Mouse (Mus musculus) heart, embryonic 11.5 days (tissue): ENCODE measurements around the gene Ripk3. TPM values are rescaled to one million over a fixed set of nuclear protein-coding genes. Genes with fewer than 3 reads are reported as not detected.

Source experiments
- ATAC-seq: fragments of 200-750 bp; cut with Nextera tagmentation; replicated peaks from 2 replicates; pipeline ENCODE4 v1.8.0; 2017; ENCODE audit warnings: moderate library complexity; ENCODE audit not compliant: insufficient number of reproducible peaks, low FRiP score, low TSS enrichment
- H3K27ac ChIP-seq: fragments of 300-500 bp; sonication (generic); 2 replicates; pipeline ENCODE4 v1.5.1; 2014; ENCODE audit warnings: mild to moderate bottlenecking, low read depth, low read length
- H3K27me3 ChIP-seq: fragments of 300-500 bp; sonication (generic); 2 replicates; pipeline ENCODE4 v1.6.1; 2014; ENCODE audit warnings: mild to moderate bottlenecking, low read length, mixed read lengths; ENCODE audit not compliant: control insufficient read depth, insufficient read depth
- H3K36me3 ChIP-seq: fragments of 300-500 bp; sonication (generic); 2 replicates; pipeline ENCODE4 v1.6.1; 2014; ENCODE audit warnings: mild to moderate bottlenecking, low read length, moderate library complexity, mixed read lengths; ENCODE audit not compliant: control insufficient read depth, insufficient read depth
- H3K4me1 ChIP-seq: fragments of 300-500 bp; sonication (generic); 2 replicates; pipeline ENCODE4 v1.6.1; 2014; ENCODE audit warnings: low read length; ENCODE audit not compliant: control insufficient read depth, insufficient read depth
- H3K4me2 ChIP-seq: fragments of 300-500 bp; sonication (generic); 2 replicates; pipeline ENCODE4 v1.6.1; 2014; ENCODE audit warnings: mild to moderate bottlenecking, moderate library complexity
- H3K4me3 ChIP-seq: fragments of 300-500 bp; sonication (generic); 2 replicates; pipeline ENCODE4 v1.5.1; 2014; ENCODE audit warnings: low read depth, low read length
- H3K9ac ChIP-seq: fragments of 300-500 bp; sonication (generic); 2 replicates; pipeline ENCODE4 v1.6.1; 2014; ENCODE audit warnings: mild to moderate bottlenecking, low read depth, low read length, moderate library complexity
- H3K9me3 ChIP-seq: fragments of 300-500 bp; sonication (generic); replicated peaks from 2 replicates; pipeline ENCODE4 v1.6.1; 2016; ENCODE audit warnings: low read length; ENCODE audit not compliant: control insufficient read depth
- WGBS: fragments of 180-500 bp; shearing (Covaris S2); extraction: QIAGEN DNeasy Blood & Tissue Kit; methylation state at CpG from one replicate; pipeline ENCODE4 v1.1.7; 2014; ENCODE audit not compliant: insufficient replicate concordance; 5-methylcytosine and 5-hydroxymethylcytosine counted together
- polyA plus RNA-seq: library from polyadenylated mRNA; unstranded; fragments of >200 nt; fragmentation: Nextera tagmentation; extraction: Ambion mirVana; gene quantifications from 2 replicates; pipeline ENCODE4 v1.2.1, GENCODE M21; 2014

The Ripk3 gene
- polyA plus RNA-seq, 1 experiment from 2014 or later, result 19.6 TPM

DNA sequence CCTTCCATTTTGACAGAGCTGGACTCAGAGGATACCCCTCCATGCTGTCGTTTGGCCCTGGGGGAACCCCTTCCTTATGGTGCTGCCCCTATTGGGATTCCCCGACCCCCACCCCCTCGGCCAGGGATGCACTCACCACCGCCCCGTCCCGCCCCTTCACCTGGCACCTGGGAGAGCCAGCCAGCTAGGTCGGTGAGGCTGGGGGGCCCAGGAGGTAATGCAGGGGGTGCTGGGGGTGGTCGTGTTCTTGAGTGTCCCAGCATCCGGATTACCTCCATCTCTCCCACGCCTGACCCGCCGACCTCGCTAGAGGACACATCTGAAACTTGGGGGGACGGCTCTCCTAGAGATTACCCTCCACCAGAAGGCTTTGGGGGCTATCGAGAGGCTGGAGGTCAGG lies 37.5 kb upstream of the Ripk3 start:
- no peak for ATAC-seq
- WGBS, result 4% methylated on average over 15 of the region's 15 CpGs
- H3K27ac ChIP-seq, result no peak overlapping the region

DNA sequence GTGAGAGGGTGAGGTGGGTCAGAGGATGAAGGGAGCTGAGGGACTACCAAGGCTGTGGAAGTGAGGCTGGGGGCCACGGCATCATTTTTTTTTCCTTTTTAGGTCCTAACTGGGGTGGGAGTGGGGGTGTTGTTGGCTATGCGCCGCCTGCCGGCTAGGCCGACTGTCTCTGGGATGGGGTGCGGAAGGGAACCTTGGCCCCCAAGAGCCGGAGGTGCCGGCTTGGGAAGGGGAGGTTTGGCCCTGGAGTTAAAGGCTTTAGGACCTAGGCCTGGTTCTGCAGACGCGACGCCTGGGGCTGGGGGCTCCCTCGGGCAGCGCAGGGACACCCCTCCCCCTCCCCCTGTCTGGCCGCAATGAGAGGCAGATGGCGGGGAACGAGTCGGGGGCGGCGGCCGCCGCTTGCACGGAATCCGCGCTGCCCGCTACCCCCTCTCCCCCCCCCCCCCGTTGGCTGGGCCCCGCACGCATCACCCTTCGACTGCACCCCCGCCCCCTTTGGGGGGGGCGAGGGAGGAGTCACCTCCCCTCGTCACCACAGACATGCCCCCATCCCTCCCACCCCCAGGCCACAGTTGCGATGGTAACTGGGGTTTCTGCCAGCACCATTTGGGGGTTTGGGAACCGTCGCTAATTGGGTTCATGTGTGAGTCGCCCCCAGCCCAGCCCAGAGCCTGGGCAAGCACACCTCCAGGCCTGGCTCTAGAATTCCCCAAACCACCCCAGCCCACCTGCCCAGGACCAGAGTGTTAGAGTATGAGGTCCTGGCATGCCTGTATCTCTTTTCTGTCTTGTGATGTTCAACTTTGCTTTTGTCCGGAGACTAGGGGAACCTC lies 36.8 kb upstream of the Ripk3 start:
- Histone ChIP-seq H3K27me3 (peaks cover 11% of the 10 kb centered on the region), H3K9me3 (no peaks in the 10 kb centered on the region), H3K4me2 (peak overlapping the region; percentile 94), H3K36me3 (no peaks in the 10 kb centered on the region; the same call in 1 of the 2 replicates), H3K4me1 (peaks cover 36% of the 10 kb centered on the region), H3K4me3 (peak overlapping the region; percentile 64), H3K27ac (peak overlapping the region; percentile 82), H3K9ac (peak overlapping the region; percentile 82)
- no peak for ATAC-seq
- WGBS, result under 1% methylated on average over 21 of the region's 37 CpGs

More for the DNA sequence above, 37.5 kb upstream of the Ripk3 start:
- H3K9ac ChIP-seq, result peak overlapping the region; percentile 63
- peaks cover 36% of the 10 kb centered on the region for H3K4me1 ChIP-seq
- peak overlapping the region; percentile 94 for H3K4me2 ChIP-seq
- peak overlapping the region; percentile 64 for H3K4me3 ChIP-seq
- H3K27me3 ChIP-seq, result peaks cover 11% of the 10 kb centered on the region
- no peaks in the 10 kb centered on the region; the same call in 1 of the 2 replicates for H3K36me3 ChIP-seq
- H3K9me3 ChIP-seq, result no peaks in the 10 kb centered on the region

DNA sequence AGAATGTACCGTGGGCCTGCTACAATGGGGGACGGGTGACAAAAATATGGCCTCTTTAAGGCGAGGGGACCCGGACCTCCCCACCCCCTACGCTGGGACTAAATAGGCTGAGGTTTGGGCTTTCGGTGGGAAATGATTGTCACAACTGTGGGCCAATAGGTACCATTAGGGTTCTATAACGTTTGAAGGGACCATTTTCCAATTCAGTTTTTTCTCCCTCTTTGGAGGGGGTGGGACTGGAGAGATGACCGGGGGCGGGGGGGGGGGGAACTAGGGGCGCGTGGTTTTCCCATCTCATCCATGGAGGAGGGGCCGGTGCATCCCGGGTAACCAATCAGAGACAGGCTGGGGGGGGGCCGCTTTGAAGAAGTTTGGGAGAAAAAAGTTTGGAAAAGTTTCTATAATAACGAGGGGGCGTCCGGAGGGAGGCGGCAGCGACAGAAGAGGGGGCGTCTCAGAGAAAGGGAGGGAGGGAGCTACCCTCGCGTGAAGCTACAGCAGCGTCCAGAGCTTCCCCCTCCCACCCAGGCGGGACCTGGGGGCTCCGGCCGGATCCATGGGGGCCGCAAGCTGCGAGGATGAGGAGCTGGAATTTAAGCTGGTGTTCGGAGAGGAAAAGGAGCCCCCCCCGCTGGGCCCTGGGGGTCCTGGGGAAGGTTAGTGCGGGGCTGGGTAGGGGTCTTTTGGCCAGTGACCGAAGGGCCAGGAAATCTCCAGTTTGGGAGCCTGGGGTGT lies 36.0 kb upstream of the Ripk3 start:
- peaks cover 11% of the 10 kb centered on the region for H3K27me3 ChIP-seq
- no peaks in the 10 kb centered on the region for H3K9me3 ChIP-seq
- H3K9ac ChIP-seq, result peak overlapping the region; percentile 82
- peak overlapping the region; percentile 64 for H3K4me3 ChIP-seq
- peak overlapping the region; percentile 92 for H3K27ac ChIP-seq
- no peaks in the 10 kb centered on the region; the same call in 1 of the 2 replicates for H3K36me3 ChIP-seq
- H3K4me1 ChIP-seq, result peaks cover 34% of the 10 kb centered on the region
- no peak for ATAC-seq
- peak overlapping the region; percentile 94 for H3K4me2 ChIP-seq
- under 1% methylated on average over 31 of the region's 32 CpGs for WGBS

DNA sequence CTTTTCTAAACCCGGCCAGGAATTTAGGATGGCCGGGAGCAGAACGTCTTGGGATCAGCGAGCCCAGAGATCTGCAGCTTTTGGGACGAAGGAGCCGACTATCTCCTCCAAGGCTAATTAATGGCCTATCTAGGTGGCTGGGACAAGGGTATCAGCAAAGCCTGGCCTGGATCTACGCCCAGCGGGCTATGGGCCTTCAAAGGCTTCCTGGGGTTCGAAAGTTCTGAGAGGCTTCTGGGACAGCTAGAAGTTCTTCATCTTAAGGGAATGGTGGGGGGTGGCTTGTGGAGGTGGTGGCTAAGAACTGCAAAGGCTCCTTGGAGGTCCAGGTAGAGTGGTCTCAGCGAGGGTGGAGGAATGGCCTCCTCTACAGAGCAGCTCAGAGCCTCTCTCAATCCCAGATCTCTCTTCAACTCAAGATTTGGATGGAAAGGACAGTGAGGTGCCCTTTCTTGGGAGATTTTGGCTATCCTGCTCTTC lies 35.4 kb upstream of the Ripk3 start:
- Histone ChIP-seq H3K4me2 (peak overlapping the region; percentile 94), H3K36me3 (no peaks in the 10 kb centered on the region; the same call in 1 of the 2 replicates), H3K9ac (peak overlapping the region; percentile 81), H3K27me3 (peaks cover 11% of the 10 kb centered on the region), H3K27ac (peak overlapping the region; percentile 92), H3K9me3 (no peaks in the 10 kb centered on the region), H3K4me3 (peak overlapping the region; percentile 64), H3K4me1 (peaks cover 33% of the 10 kb centered on the region)
- no peak for ATAC-seq
- WGBS, result 2% methylated on average over 10 of the region's 10 CpGs

DNA sequence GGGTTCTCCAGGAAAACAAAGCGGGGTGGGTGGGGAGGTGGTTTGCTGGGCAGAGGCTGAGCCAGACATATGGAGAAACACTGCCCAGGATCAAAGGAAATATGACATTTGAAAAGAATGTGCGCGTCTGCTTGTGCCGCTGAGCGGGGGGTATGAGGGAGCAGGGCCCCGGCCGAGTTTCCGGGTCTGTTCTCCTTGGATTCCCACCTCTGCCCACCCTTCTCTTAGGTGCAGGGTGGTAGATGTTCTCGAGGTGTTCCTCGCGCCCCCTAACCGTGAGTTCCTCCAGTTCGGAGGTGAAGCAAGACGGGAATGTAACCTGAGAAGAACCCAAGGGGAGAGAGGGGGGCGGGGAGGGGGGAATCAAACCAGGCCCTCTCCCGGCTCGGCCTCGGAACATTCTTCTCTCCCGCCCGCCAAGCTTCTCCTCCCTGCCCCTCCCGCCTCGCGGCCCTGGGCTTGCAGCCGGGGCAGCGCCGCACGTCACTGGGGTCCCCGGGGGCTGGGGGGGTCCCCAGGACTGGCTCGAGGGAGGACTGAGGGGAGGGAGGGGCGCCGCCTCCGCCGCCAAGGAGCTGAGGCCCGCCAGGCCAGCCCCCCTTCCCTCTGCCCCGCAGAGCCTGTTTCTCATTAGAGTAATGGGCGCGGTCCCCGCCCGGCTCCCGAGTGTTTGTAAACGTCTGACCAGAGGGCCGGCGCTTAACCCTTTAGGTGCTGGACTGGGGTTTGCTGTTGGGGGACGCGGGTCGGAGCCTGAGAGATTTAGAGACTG lies 34.5 kb upstream of the Ripk3 start, which contains the start of gene Nfatc4:
Gene Nfatc4 (plus strand): TSS at position 154 of the 772 bp plus-strand sequence.
- H3K4me1 ChIP-seq, result peaks cover 27% of the 10 kb centered on the region
- H3K4me2 ChIP-seq, result peak within 1 kb of the TSS; percentile 94
- H3K27ac ChIP-seq, result peak within 1 kb of the TSS; percentile 92
- no peaks in the 10 kb centered on the region for H3K36me3 ChIP-seq
- H3K9me3 ChIP-seq, result no peaks in the 10 kb centered on the region
- under 1% methylated on average over 44 of the region's 46 CpGs for WGBS
- peak; percentile 77 for ATAC-seq
- peaks cover 11% of the 10 kb centered on the region for H3K27me3 ChIP-seq
- peak within 1 kb of the TSS; percentile 64 for H3K4me3 ChIP-seq
- peak within 1 kb of the TSS; percentile 81 for H3K9ac ChIP-seq

DNA sequence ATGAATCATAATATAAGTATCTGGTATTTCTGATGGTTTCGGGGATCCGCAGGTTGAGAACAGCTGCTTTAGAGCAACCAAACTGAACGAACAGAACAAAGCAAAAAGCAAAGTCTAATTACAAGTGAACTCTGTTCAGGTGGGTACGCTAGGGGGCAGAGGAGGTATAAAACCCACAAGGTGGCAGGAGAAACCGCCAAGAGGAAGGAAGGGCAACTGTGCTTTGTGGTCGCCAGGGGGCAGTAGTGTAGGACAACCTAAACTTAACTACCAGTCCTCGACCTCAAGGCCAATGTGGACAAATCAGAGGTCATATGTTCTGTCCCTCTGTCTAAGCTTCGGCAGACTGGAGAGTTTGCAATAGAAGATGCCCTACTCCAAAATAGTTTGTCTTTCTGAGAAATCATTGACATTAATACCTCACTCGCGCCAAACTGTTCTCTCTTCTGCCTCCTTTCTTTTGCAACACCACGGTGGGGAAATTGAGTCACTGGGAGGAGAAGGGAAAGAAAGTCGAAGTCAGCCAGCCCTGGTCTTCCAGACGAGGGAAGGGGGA lies 33.8 kb upstream of the Ripk3 start:
- H3K36me3 ChIP-seq, result no peaks in the 10 kb centered on the region
- peak overlapping the region; percentile 92 for H3K27ac ChIP-seq
- WGBS, result 6% methylated on average over 13 of the region's 13 CpGs
- no peak for ATAC-seq
- H3K9me3 ChIP-seq, result no peaks in the 10 kb centered on the region
- H3K4me2 ChIP-seq, result peak overlapping the region; percentile 94
- H3K4me3 ChIP-seq, result peak overlapping the region; percentile 64
- peaks cover 11% of the 10 kb centered on the region for H3K27me3 ChIP-seq
- H3K9ac ChIP-seq, result 0 out of 2 replicates have a peak overlapping the region, but pooled peaks have one; percentile 81
- H3K4me1 ChIP-seq, result peaks cover 26% of the 10 kb centered on the region

DNA sequence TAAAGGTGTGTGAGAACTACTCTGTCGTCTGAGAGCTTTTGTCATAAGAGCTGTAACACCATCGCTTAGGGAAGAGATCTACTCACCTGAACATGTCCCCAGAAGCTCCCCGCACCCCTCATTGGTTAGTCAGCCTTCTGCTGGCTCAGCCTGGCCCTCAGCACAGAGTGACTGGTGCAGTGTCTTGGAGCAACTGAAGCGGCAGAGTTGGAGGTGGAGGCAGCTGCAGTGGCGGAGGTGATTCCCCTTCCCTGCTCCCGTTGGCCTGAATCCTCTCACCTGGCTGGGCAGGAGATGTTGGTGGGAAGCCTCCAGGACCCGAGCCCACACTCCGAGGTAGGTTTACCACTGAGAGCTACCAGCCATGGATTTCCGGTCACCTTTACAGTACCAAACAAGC lies 31.9 kb upstream of the Ripk3 start:
- no peak overlapping the region for H3K9ac ChIP-seq
- ATAC-seq, result no peak
- no peak overlapping the region for H3K27ac ChIP-seq
- H3K9me3 ChIP-seq, result no peaks in the 10 kb centered on the region
- H3K4me1 ChIP-seq, result peaks cover 12% of the 10 kb centered on the region
- no peak overlapping the region for H3K4me2 ChIP-seq
- H3K4me3 ChIP-seq, result no peak overlapping the region
- WGBS, result 76% methylated on average over 9 of the region's 9 CpGs
- H3K36me3 ChIP-seq, result no peaks in the 10 kb centered on the region
- H3K27me3 ChIP-seq, result peaks cover 2% of the 10 kb centered on the region; the same call in 1 of the 2 replicates
